Mouse (Mus musculus) liver, embryonic 14.5 days (tissue): ENCODE measurements around the gene Gm20716.

Experiments used
- CTCF ChIP-seq: IDR thresholded peaks from 2 replicates; pipeline ENCODE4 v1.5.1; 2016; ENCODE audit warnings: antibody characterized with exemption, low read depth, control low read depth
- EP300 ChIP-seq: IDR thresholded peaks from 2 replicates; pipeline ENCODE4 v1.6.1; 2016; ENCODE audit warnings: antibody characterized with exemption, low read depth

DNA sequence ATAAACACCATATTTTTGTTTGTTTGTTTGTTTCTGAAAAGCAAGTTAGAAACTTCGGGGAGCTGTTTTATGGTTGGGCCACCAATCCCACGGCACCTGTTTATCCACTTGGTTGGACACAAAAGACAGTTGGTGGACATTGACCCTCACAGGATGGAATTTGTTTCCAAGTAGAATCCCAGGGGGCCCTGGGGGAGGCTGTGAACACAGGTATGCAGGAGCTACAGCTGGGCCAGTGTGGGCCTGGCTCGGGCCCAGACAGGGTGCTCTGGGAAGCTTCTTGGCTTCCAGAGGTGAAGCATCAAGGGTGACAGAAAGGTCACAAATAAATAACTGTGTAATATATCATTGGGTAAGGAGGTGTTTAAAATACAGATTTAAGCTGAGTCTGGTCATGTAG is 26.3 kb upstream of the Gm20716 start:
- TF ChIP-seq EP300 (no peak), CTCF (no peak)
